ENCODE assay signal across 17 mouse cellular contexts in the genomic region with DNA sequence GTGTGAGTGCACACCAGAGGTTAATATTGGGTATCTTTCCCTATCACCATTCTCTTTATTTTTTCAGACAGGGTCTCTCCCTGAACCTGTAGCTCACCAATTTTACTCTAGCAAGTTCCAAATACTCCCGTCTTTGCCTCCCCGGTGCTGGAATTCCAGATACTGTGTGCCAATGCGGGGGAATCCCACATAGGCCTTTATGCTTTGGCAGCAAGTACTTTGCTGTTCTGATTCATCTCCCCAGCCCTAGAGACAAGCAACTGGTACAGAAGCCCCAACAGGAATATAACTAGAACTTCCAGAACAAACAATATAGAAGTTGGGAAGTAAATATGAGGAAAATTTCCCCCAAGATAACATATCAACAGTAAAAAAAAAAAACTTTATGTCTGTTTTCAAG.
"Had no signal": no experiment of that assay in that cellular context is flagged by ENCODE, and none has a peak within 500 bp of the region (broad histone marks: within the 10 kb centered on the region; RNA-seq: fewer than 3 reads in every experiment).

No protein-coding gene starts in this region.

- ATAC-seq: liver, embryonic 12.5 days; liver, postnatal 0 days; lung, postnatal 0 days; midbrain, embryonic 13.5 days; midbrain, embryonic 15.5 days; midbrain, embryonic 16.5 days had no signal

- DNase-seq: left cerebral cortex, postnatal 4 days; liver; liver, embryonic 13.5 days; liver, postnatal 0 days; lung, adult 18-20 months; lung, adult 2 months; lung, embryonic 14.5 days; lung, postnatal 10 days; lung, postnatal 14 days; lung, postnatal 36 days; lung, postnatal 4 days; midbrain, embryonic 14.5 days had no signal
